Mouse (Mus musculus): ENCODE measurements at regions not wholly inside any gene's neighbourhood (a gene's known extent, or its start where the extent isn't known, plus 50 kb on each side); places are given as distances from the start of the nearest gene placed in this dataset.

GRCm38 (mm10) chr11:48378044-48378443 is 389.3 kb upstream of the Sgcd start:
- TF ChIP-seq CTCF (IDR thresholded peaks at IDR 0.05) (no peak), EP300 (IDR thresholded peaks at IDR 0.05) (no peak)

Data from lung, postnatal 0 days (tissue).